Mouse (Mus musculus) stomach, embryonic 14.5 days (tissue): ENCODE results near the gene Strc. TPM values are rescaled to one million over a fixed set of nuclear protein-coding genes. Genes with fewer than 3 reads are reported as not detected.

ENCODE experiments used
- ATAC-seq: fragments of 200-750 bp; cut with Nextera tagmentation; 2 replicates; pipeline ENCODE4 v1.8.0; 2017; ENCODE audit warnings: low read depth, moderate TSS enrichment; ENCODE audit not compliant: insufficient number of reproducible peaks, insufficient read depth, low FRiP score
- H3K27ac ChIP-seq: fragments of 300-500 bp; sonication (generic); 2 replicates; pipeline ENCODE4 v1.5.1; 2014; ENCODE audit warnings: mild to moderate bottlenecking, low read length, moderate library complexity, mixed read lengths
- H3K27me3 ChIP-seq: fragments of 300-500 bp; sonication (generic); 2 replicates; pipeline ENCODE4 v1.6.1; 2014; ENCODE audit warnings: low read length, control low read depth, mixed read lengths; ENCODE audit not compliant: control insufficient read depth, insufficient read depth
- H3K36me3 ChIP-seq: fragments of 300-500 bp; sonication (generic); 2 replicates; pipeline ENCODE4 v1.6.1; 2014; ENCODE audit warnings: mild to moderate bottlenecking, control low read depth, low read length, moderate library complexity, mixed read lengths; ENCODE audit not compliant: control insufficient read depth, insufficient read depth
- H3K4me1 ChIP-seq: fragments of 300-500 bp; sonication (generic); 2 replicates; pipeline ENCODE4 v1.6.1; 2014; ENCODE audit warnings: low read length, control low read depth, mixed read lengths; ENCODE audit not compliant: control insufficient read depth, insufficient read depth
- H3K4me2 ChIP-seq: fragments of 300-500 bp; sonication (generic); replicated peaks from 2 replicates; pipeline ENCODE4 v1.6.1; 2014; ENCODE audit warnings: low read depth, low read length, control low read depth
- H3K4me3 ChIP-seq: fragments of 300-500 bp; sonication (generic); 2 replicates; pipeline ENCODE4 v1.5.1; 2014; ENCODE audit warnings: low read depth, low read length, control low read depth
- H3K9ac ChIP-seq: fragments of 300-500 bp; sonication (generic); replicated peaks from 2 replicates; pipeline ENCODE4 v1.6.1; 2014; ENCODE audit warnings: low read depth, mild to moderate bottlenecking, control low read depth, low read length, moderate library complexity, mixed read lengths
- H3K9me3 ChIP-seq: fragments of 300-500 bp; sonication (generic); 2 replicates; pipeline ENCODE4 v1.6.1; 2016; ENCODE audit warnings: low read depth, low read length, control low read depth; ENCODE audit not compliant: control insufficient read depth
- WGBS: fragments of 180-500 bp; shearing (Covaris S2); extraction: QIAGEN DNeasy Blood & Tissue Kit; methylation state at CpG from one replicate; pipeline ENCODE4 v1.1.7; 2014; 5-methylcytosine and 5-hydroxymethylcytosine counted together
- polyA plus RNA-seq: library from polyadenylated mRNA; unstranded; fragments of >200 nt; fragmentation: Nextera tagmentation; extraction: Ambion mirVana; gene quantifications from 2 replicates; pipeline ENCODE4 v1.2.1, GENCODE M21; 2014

Strc gene
- polyA plus RNA-seq, 1 experiment from 2014 or later: not detected

DNA sequence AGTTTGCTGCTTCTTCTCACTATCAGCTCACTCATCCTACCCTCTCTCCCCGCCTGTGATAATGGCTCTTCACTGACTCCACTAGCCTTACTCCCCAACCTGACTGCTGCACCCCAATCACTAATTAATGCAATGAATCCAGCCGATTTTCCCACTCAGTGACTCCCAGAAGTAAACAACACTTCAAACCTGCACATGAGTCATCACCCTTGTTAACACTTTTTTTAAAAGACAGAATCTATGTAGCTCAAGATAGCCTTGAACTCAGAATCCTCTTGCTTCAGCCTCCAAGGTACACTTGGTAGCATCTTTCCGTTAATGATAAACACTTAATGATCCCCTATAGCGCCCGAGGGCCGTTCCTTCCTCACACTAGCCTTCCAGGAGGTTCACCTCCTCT, 32.6 kb downstream of the Strc start:
- 2% methylated on average over 6 of the region's 6 CpGs for WGBS
- Histone ChIP-seq H3K9me3 (no peaks in the 10 kb centered on the region), H3K9ac (peak overlapping the region; percentile 69), H3K36me3 (no peaks in the 10 kb centered on the region; the same call in 1 of the 2 replicates), H3K27ac (peak overlapping the region; percentile 39; the same call in 1 of the 2 replicates), H3K4me2 (peak overlapping the region; percentile 85), H3K27me3 (no peaks in the 10 kb centered on the region), H3K4me3 (peak overlapping the region; percentile 65), H3K4me1 (peaks cover 5% of the 10 kb centered on the region; the same call in 1 of the 2 replicates)
- ATAC-seq: no peak

DNA sequence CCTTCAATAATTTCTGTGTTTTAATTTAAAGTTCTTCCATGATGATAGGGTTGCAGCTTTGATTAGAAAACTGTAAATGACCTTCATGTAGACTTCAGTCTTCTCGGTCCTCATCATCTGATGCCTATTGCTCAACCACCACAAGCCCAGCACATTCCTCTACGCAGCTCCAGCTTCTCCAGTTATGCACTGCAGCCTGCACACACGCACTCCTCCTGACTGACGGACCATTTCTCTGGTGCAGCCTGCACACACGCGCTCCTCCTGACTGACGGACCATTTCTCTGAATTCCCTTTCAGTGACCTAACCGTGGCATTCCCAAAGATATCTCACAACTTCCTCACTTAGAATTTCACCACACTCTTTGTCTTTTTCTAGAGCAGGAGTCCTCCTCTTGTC, 33.8 kb downstream of the Strc start:
- Histone ChIP-seq H3K4me2 (no peak overlapping the region), H3K9ac (no peak overlapping the region), H3K36me3 (no peaks in the 10 kb centered on the region; the same call in 1 of the 2 replicates), H3K9me3 (no peaks in the 10 kb centered on the region), H3K27me3 (no peaks in the 10 kb centered on the region), H3K27ac (no peak overlapping the region), H3K4me1 (peaks cover 5% of the 10 kb centered on the region; the same call in 1 of the 2 replicates), H3K4me3 (no peak overlapping the region)
- ATAC-seq: no peak
- 73% methylated on average over 8 of the region's 8 CpGs for WGBS

DNA sequence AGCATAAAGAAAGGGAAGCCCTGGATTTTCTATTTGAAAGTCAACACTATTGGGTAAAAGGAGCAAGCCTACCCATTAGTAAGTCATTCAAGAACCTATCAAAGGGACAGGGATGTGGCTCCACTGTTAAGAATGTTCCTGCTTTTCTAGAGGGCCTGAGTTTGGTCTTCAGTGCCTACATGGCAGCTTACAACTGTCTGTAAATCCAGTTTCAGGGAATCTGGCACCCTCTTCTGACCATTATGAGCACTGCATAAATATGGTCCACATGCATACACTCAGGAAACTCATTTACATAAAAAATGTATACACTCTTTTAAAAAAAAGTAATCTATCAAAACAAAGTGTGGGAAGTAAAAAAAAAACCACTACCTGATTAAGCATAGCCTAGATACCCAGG, 47.9 kb downstream of the Strc start:
- Histone ChIP-seq H3K4me2 (no peak overlapping the region), H3K9me3 (no peaks in the 10 kb centered on the region), H3K27ac (no peak overlapping the region), H3K36me3 (no peaks in the 10 kb centered on the region), H3K4me3 (no peak overlapping the region), H3K9ac (no peak overlapping the region), H3K27me3 (no peaks in the 10 kb centered on the region), H3K4me1 (no peaks in the 10 kb centered on the region)
- no peak for ATAC-seq

DNA sequence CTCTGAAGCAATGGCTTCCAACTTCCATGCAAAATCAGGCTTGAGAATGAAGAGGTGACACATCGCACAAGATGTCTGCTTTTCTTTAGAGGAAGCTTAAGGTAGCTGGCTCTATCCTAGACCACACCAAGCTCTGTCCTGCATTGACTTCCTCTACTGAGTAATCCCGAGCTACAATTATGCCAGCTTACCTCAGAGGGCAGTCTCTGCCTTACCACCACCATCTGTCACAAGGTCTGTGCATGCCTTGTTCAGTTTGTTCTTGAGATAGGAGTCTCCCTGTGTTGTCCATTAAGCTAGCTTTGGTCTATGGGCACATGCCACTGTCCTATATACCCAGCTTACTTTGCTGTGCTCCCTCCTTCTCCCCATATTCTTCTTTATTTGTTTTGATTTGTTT, 57.5 kb downstream of the Strc start:
- no peak for ATAC-seq
- Histone ChIP-seq H3K9ac (no peak overlapping the region), H3K4me3 (no peak overlapping the region), H3K4me2 (no peak overlapping the region), H3K4me1 (no peaks in the 10 kb centered on the region), H3K27me3 (no peaks in the 10 kb centered on the region), H3K9me3 (no peaks in the 10 kb centered on the region), H3K36me3 (no peaks in the 10 kb centered on the region; the same call in 1 of the 2 replicates), H3K27ac (no peak overlapping the region)
- 90% methylated on average over 2 of the region's 2 CpGs for WGBS

DNA sequence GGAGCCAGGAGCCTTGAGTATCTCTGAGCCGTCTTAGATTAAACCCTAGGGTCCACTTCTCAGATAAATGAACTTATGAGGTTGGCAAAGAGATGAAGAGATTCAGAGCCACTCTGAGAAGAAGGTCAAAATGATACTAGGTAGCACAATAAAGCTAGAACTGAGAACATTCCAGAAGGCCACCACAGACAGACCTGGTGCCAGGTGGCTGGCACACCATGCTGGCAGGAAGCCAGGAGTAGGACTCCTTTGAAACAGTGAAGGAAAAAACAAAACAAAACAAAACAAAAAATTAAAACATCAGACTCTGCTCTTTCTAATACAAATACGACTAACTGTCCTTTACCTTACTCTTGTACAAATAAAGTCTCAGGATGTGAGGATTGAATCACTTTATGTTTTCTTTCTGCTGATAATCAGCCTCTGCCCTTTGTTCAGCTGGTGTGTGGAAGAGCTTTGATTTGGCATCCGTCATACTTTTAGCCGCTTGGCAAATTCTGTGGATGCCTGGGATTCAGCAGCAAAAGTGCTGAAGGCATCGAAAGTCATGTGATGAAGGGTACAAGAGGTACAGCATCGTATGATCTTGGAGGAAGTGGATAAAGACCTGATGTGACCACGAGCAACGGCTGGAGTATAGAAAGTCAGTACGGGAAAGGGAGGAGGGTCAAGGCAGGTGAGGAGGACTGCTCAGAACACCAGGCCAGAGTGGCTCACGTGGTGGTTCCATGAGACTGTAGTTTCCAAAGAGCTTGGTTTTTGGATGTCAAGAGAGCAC, 63.1 kb downstream of the Strc start:
- Histone ChIP-seq H3K4me1 (no peaks in the 10 kb centered on the region), H3K9ac (no peak overlapping the region), H3K9me3 (no peaks in the 10 kb centered on the region), H3K36me3 (no peaks in the 10 kb centered on the region), H3K4me3 (no peak overlapping the region), H3K4me2 (no peak overlapping the region), H3K27ac (no peak overlapping the region), H3K27me3 (no peaks in the 10 kb centered on the region)
- ATAC-seq: no peak
- WGBS: 83% methylated on average over 10 of the region's 10 CpGs

DNA sequence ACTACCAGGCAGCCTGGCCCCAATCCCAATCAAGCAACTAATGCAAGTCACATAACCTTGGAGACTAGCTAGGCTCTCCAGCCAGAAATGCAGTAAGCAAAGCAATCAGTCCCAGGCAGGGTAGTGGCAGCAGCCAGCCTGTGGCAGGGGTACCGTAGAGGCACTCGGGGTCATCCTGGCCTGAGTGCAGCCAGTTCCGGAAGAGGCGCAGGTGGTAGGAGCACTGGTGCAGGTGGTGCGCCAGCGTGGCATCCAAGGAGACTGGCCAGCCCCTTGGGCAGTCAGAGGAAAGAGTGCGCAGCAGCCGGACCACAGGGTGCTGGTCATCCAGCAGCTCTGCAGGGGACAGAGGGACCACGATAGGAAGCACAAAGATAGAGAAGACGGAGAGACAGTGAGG, 63.9 kb downstream of the Strc start:
- Histone ChIP-seq H3K27me3 (no peaks in the 10 kb centered on the region), H3K4me1 (no peaks in the 10 kb centered on the region), H3K36me3 (no peaks in the 10 kb centered on the region), H3K4me3 (no peak overlapping the region), H3K27ac (no peak overlapping the region), H3K9ac (no peak overlapping the region), H3K9me3 (no peaks in the 10 kb centered on the region), H3K4me2 (no peak overlapping the region)
- 89% methylated on average over 10 of the region's 10 CpGs for WGBS
- ATAC-seq: no peak

DNA sequence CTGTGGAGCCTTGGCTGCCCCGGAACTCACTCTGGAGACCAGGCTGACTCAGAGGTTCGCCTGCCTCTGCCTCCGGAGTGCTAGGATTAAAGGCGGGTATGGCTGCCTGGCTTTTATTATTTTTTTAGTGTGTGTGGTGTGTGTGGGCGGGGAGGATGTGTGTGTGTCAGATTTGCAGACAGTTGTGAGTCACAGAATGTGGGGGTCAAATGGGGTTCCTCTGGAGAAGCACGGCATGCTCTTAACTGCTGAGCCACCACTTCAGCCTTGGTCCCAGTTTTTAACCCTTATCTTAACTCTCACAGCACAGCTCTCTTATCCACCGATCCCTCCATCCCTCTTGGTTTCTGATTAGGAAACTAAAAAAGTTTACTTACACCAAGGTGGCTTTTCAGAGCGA, 70.7 kb downstream of the Strc start:
- Histone ChIP-seq H3K9ac (no peak overlapping the region), H3K9me3 (no peaks in the 10 kb centered on the region), H3K36me3 (no peaks in the 10 kb centered on the region), H3K4me3 (no peak overlapping the region), H3K4me1 (no peaks in the 10 kb centered on the region), H3K27ac (no peak overlapping the region), H3K27me3 (no peaks in the 10 kb centered on the region), H3K4me2 (no peak overlapping the region)
- WGBS: 72% methylated on average over 8 of the region's 8 CpGs
- ATAC-seq: no peak
